Mouse (Mus musculus): ENCODE data around the gene Ppp4r1. TPM values are rescaled to one million over a fixed set of nuclear protein-coding genes. Genes with fewer than 3 reads are reported as not detected.

Gene Ppp4r1
- polyA plus RNA-seq, 2 experiments: 6.7 to 11.1 TPM

GRCm38 (mm10) chr17:65771951-65772934 is 10.1 kb upstream of the Ppp4r1 start, which contains the start of gene Rab31:
TSS of gene Rab31 (minus strand) at chr17:65772752.
- Histone ChIP-seq H3K9ac (replicated peaks) (peak within 1 kb of the TSS; percentile 23), H3K27ac (no peak within 1 kb of the TSS), H3K9me3 (ENCODE audit: control insufficient read depth, low read length) (no peaks in the 10 kb centered on the region), H3K36me3 (replicated peaks; ENCODE audit: control insufficient read depth, insufficient read depth, low read depth) (no peaks in the 10 kb centered on the region), H3K4me1 (replicated peaks; ENCODE audit: control insufficient read depth in 2 of 2, insufficient read depth in 2 of 2, low read length in 1 of 2) (peaks cover 0 to 17% of the 10 kb centered on the region in 2 experiments; a peak in 3 of 4 replicates), H3K4me3 (ENCODE audit: insufficient read depth in 1 of 2, low read depth in 2 of 2, low read length in 2 of 2) (peak within 1 kb of the TSS; percentile 54 to 57), H3K27me3 (ENCODE audit: control insufficient read depth, insufficient read depth, low read length) (peaks cover 32% of the 10 kb centered on the region), H3K4me2 (ENCODE audit: low read depth) (peak within 1 kb of the TSS; percentile 68)
- no peak for DNase-seq (ENCODE audit: low read depth in 3 of 3, low spot score in 3 of 3)
- WGBS (ENCODE audit: insufficient replicate concordance): 1% methylated on average over 73 of the region's 75 CpGs
- TF ChIP-seq CTCF (IDR thresholded peaks at IDR 0.05; ENCODE audit: low read depth): no peak
- ATAC-seq (ENCODE audit: insufficient read depth): peak; percentile 50

GRCm38 (mm10) chr17:65773617-65774016 is 8.8 kb upstream of the Ppp4r1 start:
- DNase-seq (ENCODE audit: low read depth in 3 of 3, low spot score in 3 of 3) (no peak), ATAC-seq (ENCODE audit: insufficient read depth) (no peak)
- Histone ChIP-seq H3K27ac (no peak overlapping the region), H3K9ac (replicated peaks) (no peak overlapping the region), H3K36me3 (replicated peaks; ENCODE audit: control insufficient read depth, insufficient read depth, low read depth) (no peaks in the 10 kb centered on the region), H3K27me3 (ENCODE audit: control insufficient read depth, insufficient read depth, low read length) (peaks cover 32% of the 10 kb centered on the region), H3K4me1 (replicated peaks; ENCODE audit: control insufficient read depth in 2 of 2, insufficient read depth in 2 of 2, low read length in 1 of 2) (peaks cover 0 to 9% of the 10 kb centered on the region in 2 experiments; a peak in 2 of 4 replicates), H3K4me3 (ENCODE audit: insufficient read depth in 1 of 2, low read depth in 2 of 2, low read length in 2 of 2) (no peak overlapping the region), H3K9me3 (ENCODE audit: control insufficient read depth, low read length) (no peaks in the 10 kb centered on the region), H3K4me2 (ENCODE audit: low read depth) (no peak overlapping the region)
- TF ChIP-seq CTCF (IDR thresholded peaks at IDR 0.05; ENCODE audit: low read depth) (peak; percentile 18), EP300 (IDR thresholded peaks at IDR 0.05; ENCODE audit: low read depth) (no peak)
- WGBS (ENCODE audit: insufficient replicate concordance): 49% methylated on average over 4 of the region's 4 CpGs

GRCm38 (mm10) chr17:65774439-65774838 is 7.9 kb upstream of the Ppp4r1 start:
- Histone ChIP-seq H3K4me1 (replicated peaks; ENCODE audit: control insufficient read depth in 2 of 2, insufficient read depth in 2 of 2, low read length in 1 of 2) (peaks cover 0 to 9% of the 10 kb centered on the region in 2 experiments; a peak in 2 of 4 replicates), H3K4me3 (ENCODE audit: insufficient read depth in 1 of 2, low read depth in 2 of 2, low read length in 2 of 2) (no peak overlapping the region), H3K4me2 (ENCODE audit: low read depth) (no peak overlapping the region), H3K27ac (no peak overlapping the region), H3K9me3 (ENCODE audit: control insufficient read depth, low read length) (no peaks in the 10 kb centered on the region), H3K36me3 (replicated peaks; ENCODE audit: control insufficient read depth, insufficient read depth, low read depth) (no peaks in the 10 kb centered on the region), H3K9ac (replicated peaks) (no peak overlapping the region), H3K27me3 (ENCODE audit: control insufficient read depth, insufficient read depth, low read length) (peaks cover 32% of the 10 kb centered on the region)
- TF ChIP-seq CTCF (IDR thresholded peaks at IDR 0.05; ENCODE audit: low read depth) (no peak), EP300 (IDR thresholded peaks at IDR 0.05; ENCODE audit: low read depth) (no peak)
- 34% methylated on average over 7 of the region's 7 CpGs for WGBS (ENCODE audit: insufficient replicate concordance)
- ATAC-seq (ENCODE audit: insufficient read depth) (no peak), DNase-seq (ENCODE audit: low read depth in 3 of 3, low spot score in 3 of 3) (no peak)

- 64% methylated on average over 1 of the region's 1 CpGs for WGBS (ENCODE audit: insufficient replicate concordance)
- Histone ChIP-seq H3K4me2 (ENCODE audit: low read depth) (no peak overlapping the region), H3K27ac (no peak overlapping the region), H3K9ac (replicated peaks) (no peak overlapping the region), H3K36me3 (replicated peaks; ENCODE audit: control insufficient read depth, insufficient read depth, low read depth) (no peaks in the 10 kb centered on the region), H3K4me3 (ENCODE audit: insufficient read depth in 1 of 2, low read depth in 2 of 2, low read length in 2 of 2) (no peak overlapping the region), H3K27me3 (ENCODE audit: control insufficient read depth, insufficient read depth, low read length) (peaks cover 27% of the 10 kb centered on the region), H3K9me3 (ENCODE audit: control insufficient read depth, low read length) (no peaks in the 10 kb centered on the region), H3K4me1 (replicated peaks; ENCODE audit: control insufficient read depth in 2 of 2, insufficient read depth in 2 of 2, low read length in 1 of 2) (peaks cover 0 to 7% of the 10 kb centered on the region in 2 experiments; a peak in 2 of 4 replicates)
- DNase-seq (ENCODE audit: low read depth in 3 of 3, low spot score in 3 of 3) (no peak), ATAC-seq (ENCODE audit: insufficient read depth) (no peak)
- no peak for TF ChIP-seq CTCF (IDR thresholded peaks at IDR 0.05; ENCODE audit: low read depth)
- no peak for TF ChIP-seq EP300 (IDR thresholded peaks at IDR 0.05; ENCODE audit: low read depth)
Observed at GRCm38 (mm10) chr17:65776228-65776627, 6.1 kb upstream of the Ppp4r1 start.

- Histone ChIP-seq H3K9me3 (ENCODE audit: control insufficient read depth, low read length) (no peaks in the 10 kb centered on the region), H3K27ac (no peak overlapping the region), H3K4me1 (replicated peaks; ENCODE audit: control insufficient read depth in 2 of 2, insufficient read depth in 2 of 2, low read length in 1 of 2) (peaks cover 0 to 4% of the 10 kb centered on the region in 2 experiments; a peak in 2 of 4 replicates), H3K4me2 (ENCODE audit: low read depth) (no peak overlapping the region), H3K27me3 (ENCODE audit: control insufficient read depth, insufficient read depth, low read length) (peaks cover 15% of the 10 kb centered on the region), H3K4me3 (ENCODE audit: insufficient read depth in 1 of 2, low read depth in 2 of 2, low read length in 2 of 2) (no peak overlapping the region), H3K9ac (replicated peaks) (no peak overlapping the region), H3K36me3 (replicated peaks; ENCODE audit: control insufficient read depth, insufficient read depth, low read depth) (no peaks in the 10 kb centered on the region)
- ATAC-seq (ENCODE audit: insufficient read depth): no peak
- no peak for DNase-seq (ENCODE audit: low read depth in 3 of 3, low spot score in 3 of 3)
- TF ChIP-seq CTCF (IDR thresholded peaks at IDR 0.05; ENCODE audit: low read depth) (no peak), EP300 (IDR thresholded peaks at IDR 0.05; ENCODE audit: low read depth) (no peak)
- WGBS (ENCODE audit: insufficient replicate concordance): 68% methylated on average over 4 of the region's 4 CpGs
Observed at GRCm38 (mm10) chr17:65777461-65777860, 4.9 kb upstream of the Ppp4r1 start.
